Mouse (Mus musculus) forebrain, embryonic 15.5 days (tissue): ENCODE data around the gene Sap18. TPM values are rescaled to one million over a fixed set of nuclear protein-coding genes. Genes with fewer than 3 reads are reported as not detected.

Experiments used
- ATAC-seq: fragments of 200-750 bp; cut with Nextera tagmentation; replicated peaks from 2 replicates; pipeline ENCODE4 v1.8.0; 2017; ENCODE audit warnings: mild to moderate bottlenecking, moderate TSS enrichment, moderate library complexity
- H3K27ac ChIP-seq: fragments of 300-500 bp; sonication (generic); replicated peaks from 2 replicates; pipeline ENCODE4 v1.5.1; 2015; ENCODE audit warnings: mild to moderate bottlenecking, inconsistent platforms
- H3K27me3 ChIP-seq: fragments of 300-500 bp; sonication (generic); 2 replicates; pipeline ENCODE4 v1.6.1; 2015; ENCODE audit warnings: inconsistent platforms
- H3K36me3 ChIP-seq: fragments of 300-500 bp; sonication (generic); 2 replicates; pipeline ENCODE4 v1.6.1; 2015; ENCODE audit warnings: mild to moderate bottlenecking, inconsistent platforms
- H3K4me1 ChIP-seq: fragments of 300-500 bp; sonication (generic); 2 replicates; pipeline ENCODE4 v1.6.1; 2015; ENCODE audit warnings: inconsistent platforms
- H3K4me2 ChIP-seq: fragments of 300-500 bp; sonication (generic); replicated peaks from 2 replicates; pipeline ENCODE4 v1.6.1; 2015; ENCODE audit warnings: mild to moderate bottlenecking, inconsistent platforms
- H3K4me3 ChIP-seq: fragments of 300-500 bp; sonication (generic); 2 replicates; pipeline ENCODE4 v1.5.1; 2015; ENCODE audit warnings: mild to moderate bottlenecking, inconsistent platforms
- H3K9ac ChIP-seq: fragments of 300-500 bp; sonication (generic); replicated peaks from 2 replicates; pipeline ENCODE4 v1.6.1; 2015; ENCODE audit warnings: mild to moderate bottlenecking, inconsistent platforms
- H3K9me3 ChIP-seq: fragments of 300-500 bp; sonication (generic); 2 replicates; pipeline ENCODE4 v1.6.1; 2016; ENCODE audit warnings: inconsistent platforms
- WGBS: fragments of 180-500 bp; shearing (Covaris S2); methylation state at CpG from one replicate; pipeline ENCODE4 v1.1.7; 2015; ENCODE audit warnings: mixed read lengths; 5-methylcytosine and 5-hydroxymethylcytosine counted together
- polyA plus RNA-seq: library from polyadenylated mRNA; unstranded; fragments of >200 nt; fragmentation: Nextera tagmentation; extraction: Ambion mirVana; gene quantifications from 2 replicates; pipeline ENCODE4 v1.2.1, GENCODE M21; 2015

The Sap18 gene
- polyA plus RNA-seq, 1 experiment from 2014 or later = 24.5 TPM

DNA sequence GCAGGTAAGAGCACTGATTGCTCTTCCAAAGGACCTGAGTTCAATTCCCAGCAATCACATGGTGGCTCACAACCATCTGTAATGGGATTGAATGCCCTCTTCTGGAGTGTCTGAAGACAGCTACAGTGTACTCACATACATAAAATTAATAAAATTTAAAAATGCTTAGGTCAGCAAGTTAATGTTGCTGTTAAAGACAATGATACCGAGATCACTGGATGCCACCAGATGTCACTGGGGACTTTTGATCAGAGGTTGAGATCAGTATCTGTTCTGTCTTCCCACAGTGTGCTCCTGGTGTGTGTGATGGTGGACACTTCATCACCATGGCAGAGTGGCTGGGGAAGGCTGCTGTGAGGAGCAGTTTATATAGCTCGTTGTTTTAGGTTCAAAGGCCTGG, 8.7 kb upstream of the Sap18 start:
- no peaks in the 10 kb centered on the region for H3K27me3 ChIP-seq
- ATAC-seq = no peak
- 76% methylated on average over 2 of the region's 2 CpGs for WGBS

DNA sequence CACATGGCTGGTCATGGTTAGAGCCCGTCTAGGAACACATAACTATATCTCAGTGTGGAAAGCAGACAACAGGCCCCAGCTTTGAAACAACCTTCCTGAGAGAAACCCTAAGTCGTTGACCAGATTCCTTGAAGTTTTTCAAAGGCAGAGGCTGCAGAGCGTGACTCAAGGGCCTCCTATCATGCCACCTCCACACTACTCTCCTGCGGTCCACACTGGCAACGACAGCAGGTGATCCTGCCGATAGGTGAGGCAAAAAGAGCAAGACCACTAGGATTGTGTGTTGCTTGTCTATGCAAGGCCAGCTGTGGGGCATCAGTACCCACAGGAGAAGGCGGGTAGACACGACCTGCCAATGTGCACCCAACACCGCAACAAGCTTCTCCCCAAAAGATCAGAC, 8.2 kb upstream of the Sap18 start:
- H3K4me1 ChIP-seq = no peaks in the 10 kb centered on the region
- no peak overlapping the region for H3K4me2 ChIP-seq
- no peak for ATAC-seq
- WGBS = 93% methylated on average over 9 of the region's 9 CpGs
- H3K4me3 ChIP-seq = no peak overlapping the region
- no peak overlapping the region for H3K9ac ChIP-seq
- H3K27ac ChIP-seq = no peak overlapping the region
- H3K36me3 ChIP-seq = no peaks in the 10 kb centered on the region
- H3K9me3 ChIP-seq = no peaks in the 10 kb centered on the region
- no peaks in the 10 kb centered on the region for H3K27me3 ChIP-seq

More for the DNA sequence above, 8.7 kb upstream of the Sap18 start:
- no peak overlapping the region for H3K9ac ChIP-seq
- H3K4me3 ChIP-seq = no peak overlapping the region
- no peaks in the 10 kb centered on the region for H3K4me1 ChIP-seq
- H3K36me3 ChIP-seq = no peaks in the 10 kb centered on the region
- no peak overlapping the region for H3K4me2 ChIP-seq
- no peaks in the 10 kb centered on the region for H3K9me3 ChIP-seq
- no peak overlapping the region for H3K27ac ChIP-seq

DNA sequence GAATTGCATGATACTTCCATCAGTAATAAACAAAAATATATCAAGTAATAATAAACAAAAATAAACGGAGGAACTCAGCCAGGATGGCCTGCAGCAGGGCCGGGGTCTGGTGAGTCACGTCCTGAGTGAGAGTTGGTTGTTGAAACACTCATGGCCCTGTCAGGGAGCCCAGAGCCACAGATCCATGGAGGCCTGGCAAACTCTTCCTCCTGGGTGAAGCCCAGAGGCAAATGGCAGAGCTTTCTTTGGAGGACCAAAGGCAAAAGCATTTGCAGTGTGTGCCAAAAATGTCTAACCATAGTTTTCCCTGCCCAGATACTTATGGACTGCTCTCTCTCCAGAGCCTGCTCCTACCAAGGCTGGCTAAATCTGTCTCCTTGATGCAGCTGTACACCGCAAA, 6.8 kb upstream of the Sap18 start:
- ATAC-seq = no peak

DNA sequence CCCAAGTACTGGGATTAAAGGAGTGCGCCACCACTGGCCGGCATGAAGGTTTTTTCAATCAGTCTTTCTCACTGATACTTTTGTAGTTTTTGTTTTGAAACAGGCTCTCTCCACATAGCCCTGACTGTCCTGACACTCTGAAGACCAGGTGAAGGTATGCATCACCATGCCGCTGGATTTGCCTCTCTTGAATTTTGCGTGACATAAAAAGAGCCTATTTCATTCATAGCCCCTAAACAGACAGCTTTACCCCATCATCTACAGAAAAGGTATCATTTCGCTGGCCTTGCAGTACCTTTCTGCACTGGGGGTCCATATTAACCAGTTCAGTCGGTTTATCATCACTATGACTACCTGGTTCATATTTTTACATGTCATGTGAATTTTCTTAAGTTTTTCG, 429 bp upstream of the Sap18 start:
- Histone ChIP-seq H3K27ac (peak overlapping the region; percentile 75), H3K4me3 (peak overlapping the region; percentile 76), H3K9ac (peak overlapping the region; percentile 55), H3K4me1 (peaks cover 22% of the 10 kb centered on the region), H3K27me3 (no peaks in the 10 kb centered on the region), H3K36me3 (peaks cover 11% of the 10 kb centered on the region), H3K4me2 (peak overlapping the region; percentile 60), H3K9me3 (no peaks in the 10 kb centered on the region)
- WGBS = 10% methylated on average over 7 of the region's 7 CpGs
- ATAC-seq = peak; percentile 74

More for the DNA sequence above, 6.8 kb upstream of the Sap18 start:
- Histone ChIP-seq H3K36me3 (no peaks in the 10 kb centered on the region), H3K27me3 (no peaks in the 10 kb centered on the region), H3K27ac (no peak overlapping the region), H3K9ac (no peak overlapping the region), H3K4me2 (no peak overlapping the region), H3K4me1 (no peaks in the 10 kb centered on the region), H3K4me3 (no peak overlapping the region), H3K9me3 (no peaks in the 10 kb centered on the region)
- 85% methylated on average over 4 of the region's 4 CpGs for WGBS

DNA sequence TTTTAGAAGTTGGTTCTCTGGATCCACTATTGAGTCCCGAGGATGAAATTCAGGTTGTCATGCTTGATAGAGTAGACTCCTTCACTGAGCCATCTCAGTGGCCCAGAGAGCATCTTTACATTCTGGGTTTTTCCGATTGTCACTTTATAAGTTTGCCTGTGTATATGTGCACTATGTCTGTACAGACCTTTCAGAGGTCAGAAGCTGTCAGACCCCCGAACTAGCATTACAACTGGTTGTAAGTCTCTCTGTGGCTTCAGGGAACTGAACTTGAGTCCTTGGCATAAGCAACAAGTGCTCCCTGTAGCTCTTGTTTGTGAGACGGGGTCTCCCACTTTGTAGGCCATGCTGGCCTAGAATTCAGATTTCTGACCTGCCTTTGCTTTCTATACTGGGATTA, 5.8 kb downstream of the Sap18 start:
- Histone ChIP-seq H3K4me2 (no peak overlapping the region), H3K9ac (no peak overlapping the region), H3K9me3 (no peaks in the 10 kb centered on the region), H3K4me3 (no peak overlapping the region), H3K27ac (no peak overlapping the region), H3K4me1 (peaks cover 22% of the 10 kb centered on the region), H3K27me3 (no peaks in the 10 kb centered on the region), H3K36me3 (peaks cover 62% of the 10 kb centered on the region)
- 93% methylated on average over 4 of the region's 4 CpGs for WGBS
- no peak for ATAC-seq

DNA sequence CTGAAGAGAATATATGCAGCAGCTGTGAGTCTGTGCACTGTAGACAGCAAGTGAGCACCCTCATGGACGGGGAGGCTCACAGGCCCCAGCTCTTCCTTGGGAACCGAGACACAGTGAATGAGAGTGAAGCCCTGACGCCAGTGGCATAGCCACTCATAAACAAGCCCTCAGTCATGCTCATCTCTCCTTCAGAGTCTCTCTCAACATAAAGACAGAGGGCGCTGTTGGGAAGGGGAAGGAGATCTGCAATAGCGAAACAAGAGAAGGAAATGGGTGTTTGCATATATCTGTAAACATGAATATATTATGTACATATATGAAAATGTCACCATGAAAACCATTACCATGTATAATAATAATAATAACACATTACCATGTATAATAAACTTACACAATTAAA, 10.6 kb downstream of the Sap18 start:
- H3K9ac ChIP-seq = no peak overlapping the region
- no peaks in the 10 kb centered on the region for H3K9me3 ChIP-seq
- H3K27ac ChIP-seq = no peak overlapping the region
- no peak for ATAC-seq
- 62% methylated on average over 5 of the region's 5 CpGs for WGBS
- H3K4me3 ChIP-seq = no peak overlapping the region
- no peaks in the 10 kb centered on the region for H3K4me1 ChIP-seq
- H3K4me2 ChIP-seq = no peak overlapping the region
- H3K36me3 ChIP-seq = peaks cover 45% of the 10 kb centered on the region
- H3K27me3 ChIP-seq = no peaks in the 10 kb centered on the region

DNA sequence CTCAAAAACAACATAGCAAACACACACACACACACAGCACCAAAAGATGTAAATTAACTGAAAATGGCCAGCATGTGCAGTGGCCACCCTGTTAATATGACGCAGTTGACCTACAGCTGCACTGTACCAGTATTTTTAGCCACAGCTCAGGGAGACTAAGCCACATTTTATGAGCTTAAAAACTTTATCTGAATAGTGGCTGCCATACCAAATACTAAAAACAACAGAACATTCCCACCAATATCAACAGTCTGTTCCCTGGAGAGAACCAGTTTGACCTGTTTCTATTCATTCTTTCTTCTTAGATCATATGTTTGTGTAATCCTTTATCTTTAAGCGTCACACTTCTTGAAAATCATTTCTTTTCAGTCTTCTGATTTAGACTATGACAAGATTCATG, 12.9 kb downstream of the Sap18 start:
- H3K4me2 ChIP-seq = no peak overlapping the region
- H3K4me3 ChIP-seq = no peak overlapping the region
- no peak overlapping the region for H3K27ac ChIP-seq
- no peak for ATAC-seq
- H3K9me3 ChIP-seq = no peaks in the 10 kb centered on the region
- no peaks in the 10 kb centered on the region for H3K27me3 ChIP-seq
- H3K4me1 ChIP-seq = no peaks in the 10 kb centered on the region
- WGBS = 97% methylated on average over 2 of the region's 2 CpGs
- no peak overlapping the region for H3K9ac ChIP-seq
- H3K36me3 ChIP-seq = peaks cover 28% of the 10 kb centered on the region

DNA sequence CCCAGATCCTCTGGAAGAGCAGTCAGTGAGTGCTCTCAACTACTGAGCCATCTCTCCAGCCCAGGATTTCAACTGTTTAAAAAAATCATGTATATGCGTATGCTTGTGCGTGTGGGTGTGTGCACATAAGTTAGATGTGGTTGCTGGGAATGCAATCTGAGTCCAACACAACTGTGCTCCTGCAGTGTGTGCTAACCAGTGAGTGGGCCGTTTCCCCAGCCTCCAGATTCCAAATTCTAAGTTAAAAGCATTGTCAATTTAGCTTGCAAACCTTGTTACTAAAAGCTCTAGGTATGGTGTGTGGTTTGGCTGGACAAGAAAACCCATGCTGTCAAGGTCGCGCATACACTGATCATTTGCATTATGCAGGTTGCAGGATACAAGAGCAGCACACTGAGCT, 13.9 kb downstream of the Sap18 start:
- no peak overlapping the region for H3K9ac ChIP-seq
- H3K4me1 ChIP-seq = no peaks in the 10 kb centered on the region
- ATAC-seq = no peak
- WGBS = 97% methylated on average over 5 of the region's 5 CpGs
- H3K36me3 ChIP-seq = peaks cover 22% of the 10 kb centered on the region
- H3K27me3 ChIP-seq = no peaks in the 10 kb centered on the region
- H3K4me3 ChIP-seq = no peak overlapping the region
- H3K4me2 ChIP-seq = no peak overlapping the region
- no peaks in the 10 kb centered on the region for H3K9me3 ChIP-seq
- no peak overlapping the region for H3K27ac ChIP-seq

DNA sequence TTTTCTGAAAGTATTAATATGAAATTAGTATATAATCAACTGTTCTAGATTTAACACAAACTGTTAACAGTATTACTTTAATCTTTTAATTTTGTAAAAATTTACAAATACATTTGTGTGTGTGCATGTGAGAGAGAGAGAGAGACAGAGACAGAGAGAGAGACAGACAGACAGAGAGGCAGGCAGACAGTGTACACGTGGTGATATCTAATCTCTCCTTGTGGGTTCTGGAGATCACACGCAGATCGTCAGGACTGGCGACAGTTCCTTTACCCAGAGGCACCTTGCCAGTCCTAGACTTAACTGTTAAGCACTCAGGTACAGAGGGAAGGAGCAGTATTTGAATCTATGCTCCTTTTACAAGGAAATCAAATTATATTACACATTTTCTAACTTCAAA, 22.9 kb downstream of the Sap18 start:
- no peak overlapping the region for H3K4me2 ChIP-seq
- no peak overlapping the region for H3K9ac ChIP-seq
- H3K9me3 ChIP-seq = no peaks in the 10 kb centered on the region
- H3K27ac ChIP-seq = no peak overlapping the region
- ATAC-seq = no peak
- H3K4me1 ChIP-seq = peaks cover 12% of the 10 kb centered on the region
- peaks cover 15% of the 10 kb centered on the region for H3K36me3 ChIP-seq
- no peak overlapping the region for H3K4me3 ChIP-seq
- H3K27me3 ChIP-seq = no peaks in the 10 kb centered on the region
- 82% methylated on average over 4 of the region's 4 CpGs for WGBS

DNA sequence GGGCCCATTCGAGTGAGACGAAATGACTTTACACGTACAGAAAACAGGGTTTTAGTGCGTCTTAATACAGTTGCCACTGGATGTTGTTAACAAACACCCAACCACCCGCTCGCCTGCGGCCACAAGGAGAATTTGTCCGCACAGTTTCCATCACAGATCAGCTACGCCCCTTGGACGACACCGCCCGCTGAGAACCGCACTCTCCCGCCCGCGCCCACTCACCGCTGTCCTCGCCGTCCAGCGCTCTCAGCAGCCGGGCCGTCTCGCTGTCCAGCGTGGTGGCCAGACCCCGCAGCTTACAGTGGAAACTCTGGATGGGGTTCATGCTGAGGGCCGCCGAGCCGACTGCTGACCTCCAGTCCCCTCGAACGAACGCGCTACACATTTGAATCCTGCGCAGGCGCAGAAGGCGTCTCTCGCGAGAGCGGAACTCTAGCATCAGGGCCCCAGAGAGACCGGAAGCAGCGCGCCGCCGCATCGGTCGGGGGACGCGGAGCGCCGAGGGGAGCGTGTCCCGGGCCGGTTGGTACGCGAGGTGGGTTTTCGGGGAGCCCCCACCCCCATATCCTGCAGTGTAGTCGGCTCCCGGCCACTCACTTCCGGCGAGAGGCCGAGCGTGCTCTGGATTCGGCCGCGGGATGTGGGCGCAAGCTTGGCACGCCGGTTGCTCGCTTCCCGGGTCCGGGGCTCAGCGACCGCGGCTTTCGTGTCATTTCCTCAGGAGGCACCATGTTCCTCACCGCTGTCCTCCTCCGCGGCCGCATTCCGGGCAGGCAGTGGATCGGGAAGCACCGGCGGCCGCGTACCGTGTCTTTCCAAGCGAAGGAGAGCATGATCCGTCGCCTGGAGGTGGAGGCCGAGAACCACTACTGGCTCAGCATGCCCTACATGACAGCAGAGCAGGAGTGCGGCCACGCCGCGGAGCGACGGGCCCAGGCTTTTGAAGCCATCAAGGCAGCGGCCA, 28.1 kb downstream of the Sap18 start, which contains the start of the genes Ska3 and Mrpl57:
Gene Ska3 (minus strand): TSS at position 398 of the 964 bp plus-strand sequence.
Gene Mrpl57 (plus strand): TSS at position 447 of the 964 bp plus-strand sequence.
- Histone ChIP-seq H3K9me3 (no peaks in the 10 kb centered on the region), H3K27me3 (no peaks in the 10 kb centered on the region), H3K4me3 (peak within 1 kb of the TSS; percentile 87), H3K4me2 (peak within 1 kb of the TSS; percentile 69), H3K27ac (peak within 1 kb of the TSS; percentile 92), H3K36me3 (peaks cover 13% of the 10 kb centered on the region; the same call in 1 of the 2 replicates), H3K9ac (peak within 1 kb of the TSS; percentile 86), H3K4me1 (peaks cover 25% of the 10 kb centered on the region)
- ATAC-seq = peak; percentile 99
- under 1% methylated on average over 95 of the region's 96 CpGs for WGBS

DNA sequence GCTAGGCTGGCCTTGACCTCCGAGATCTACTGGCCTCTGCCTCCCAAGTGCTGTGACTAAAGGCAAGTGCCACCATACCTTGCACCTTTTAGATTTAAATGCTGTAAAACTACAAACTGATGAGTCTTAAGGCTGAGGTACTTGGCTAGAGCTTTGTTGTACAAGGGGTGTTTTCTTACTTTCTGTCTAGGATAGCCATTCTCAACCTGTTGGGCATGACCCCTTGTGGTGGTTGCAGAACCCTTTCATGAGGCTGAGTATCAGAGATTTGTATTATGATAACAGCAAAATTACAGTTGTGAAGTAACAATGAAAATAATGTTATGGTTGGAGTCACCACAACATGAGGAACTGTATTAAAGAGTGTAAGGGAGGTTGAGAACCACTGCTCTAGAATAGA, 29.3 kb downstream of the Sap18 start:
- Histone ChIP-seq H3K27me3 (no peaks in the 10 kb centered on the region), H3K36me3 (0 out of 2 replicates have a peak, but pooled peaks cover 4% of the 10 kb centered on the region), H3K4me3 (peak overlapping the region; percentile 87), H3K9me3 (no peaks in the 10 kb centered on the region), H3K9ac (peak overlapping the region; percentile 86), H3K4me1 (peaks cover 25% of the 10 kb centered on the region), H3K4me2 (peak overlapping the region; percentile 69), H3K27ac (no peak overlapping the region)
- 63% methylated on average over 1 of the region's 1 CpGs for WGBS
- ATAC-seq = no peak

DNA sequence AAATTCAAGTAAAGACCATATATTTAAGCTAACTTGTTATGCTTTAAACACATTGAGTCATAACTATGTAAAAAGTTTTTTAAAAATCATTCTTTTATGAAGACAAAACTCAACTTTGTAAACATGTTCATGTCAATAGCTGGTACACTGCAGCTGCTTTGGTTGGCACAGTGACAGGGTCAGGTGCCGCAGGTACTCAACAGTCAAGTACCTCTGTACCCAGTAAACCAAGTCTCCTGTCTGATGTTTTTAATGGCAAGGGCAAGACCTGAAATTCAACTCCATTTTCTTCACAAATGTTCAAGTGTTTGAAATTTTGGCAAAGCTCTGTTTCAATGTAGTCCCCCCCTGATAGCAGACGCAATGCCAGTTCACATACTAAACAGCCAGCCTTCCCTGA, 35.5 kb downstream of the Sap18 start:
- Histone ChIP-seq H3K4me2 (no peak overlapping the region), H3K36me3 (peaks cover 33% of the 10 kb centered on the region), H3K4me1 (no peaks in the 10 kb centered on the region), H3K27ac (no peak overlapping the region), H3K9ac (no peak overlapping the region), H3K27me3 (no peaks in the 10 kb centered on the region), H3K9me3 (no peaks in the 10 kb centered on the region), H3K4me3 (no peak overlapping the region)
- WGBS = 93% methylated on average over 2 of the region's 2 CpGs
- no peak for ATAC-seq
